Mouse (Mus musculus) cerebellum, adult (tissue): ENCODE measurements around the gene Cdh3.
A peak's percentile ranks its signal among the peaks of the same experiment; 100 is the strongest.
"Not testable (repeated sequence)": the region's sequence is repeated elsewhere in the genome, so short reads cannot be mapped to it uniquely, and the experiment has no call there.

ENCODE experiments used
- ATAC-seq: cut with Nextera tagmentation; 2 replicates; pipeline ENCODE4 v1.9.2; 2017; ENCODE audit warnings: mild to moderate bottlenecking, moderate library complexity, mixed read lengths; ENCODE audit not compliant: insufficient number of reproducible peaks, low FRiP score, low TSS enrichment

Cdh3 gene

DNA sequence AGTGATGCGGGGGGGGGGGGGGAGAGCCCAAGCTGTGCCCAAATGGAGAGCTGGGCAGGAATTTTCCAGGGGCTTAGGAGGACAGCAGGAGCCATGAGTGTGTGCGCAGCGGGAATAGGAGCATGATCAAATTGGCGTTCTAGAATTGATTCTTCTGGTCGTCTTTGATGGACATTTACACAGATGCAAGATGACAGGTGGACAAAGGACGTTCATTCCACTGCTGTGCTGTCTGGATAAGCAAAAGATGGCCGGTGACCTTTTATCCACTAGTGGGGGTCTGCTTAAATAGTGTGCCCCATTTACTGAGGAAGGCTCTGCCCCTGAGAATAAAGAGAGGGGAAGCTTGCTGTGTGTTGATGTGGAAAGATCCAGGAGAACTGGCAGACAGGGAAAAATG is 58.3 kb downstream of the Cdh3 start:
- ATAC-seq: no peak

DNA sequence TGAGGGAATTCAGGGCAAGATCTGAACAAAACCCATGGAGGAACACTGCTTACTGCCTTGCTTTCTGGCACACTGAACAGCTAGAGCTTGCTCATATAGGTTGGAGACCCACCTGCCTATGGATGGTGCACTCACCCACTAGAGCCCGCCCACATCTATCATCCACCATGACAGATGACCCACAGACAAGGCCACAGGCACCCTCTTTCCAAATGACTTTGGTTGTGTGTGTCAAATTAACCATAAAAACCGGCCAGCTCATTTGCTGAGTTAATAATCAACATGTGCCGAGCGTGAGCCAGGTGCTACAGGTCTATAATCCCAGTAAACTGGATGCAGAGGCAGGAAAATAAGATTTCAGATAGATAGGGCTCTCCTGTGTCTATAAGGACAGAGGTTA is 59.7 kb downstream of the Cdh3 start:
- no peak for ATAC-seq

DNA sequence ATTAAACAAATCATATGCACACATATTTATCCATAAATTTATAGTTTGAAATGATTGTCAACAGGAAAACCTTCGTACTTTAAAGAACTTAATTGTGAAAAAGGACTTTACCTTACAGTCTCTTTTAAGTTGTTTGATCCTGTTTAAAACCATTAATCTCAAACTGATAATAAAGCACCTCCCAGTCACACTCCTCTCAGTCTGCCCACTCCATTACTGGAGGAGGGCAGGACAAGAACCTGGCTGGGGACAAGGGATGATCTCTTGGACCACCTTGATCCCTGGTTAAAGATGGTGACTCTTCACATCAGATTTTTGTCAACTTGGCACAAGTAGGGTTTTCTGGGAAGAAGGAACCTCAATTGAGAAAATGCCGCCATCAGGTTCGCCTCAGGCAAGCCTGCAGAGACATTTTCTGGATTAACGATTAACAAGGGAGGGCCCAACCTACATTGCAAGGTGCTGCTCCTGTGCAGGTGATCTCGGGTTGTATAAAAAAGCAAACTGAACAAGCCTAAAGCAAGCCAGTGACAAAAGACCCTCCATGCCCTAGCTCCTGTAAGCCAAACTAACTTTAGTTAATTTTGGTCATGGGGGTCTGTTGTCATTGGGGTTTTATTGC is 61.0 kb downstream of the Cdh3 start:
- ATAC-seq: no peak

DNA sequence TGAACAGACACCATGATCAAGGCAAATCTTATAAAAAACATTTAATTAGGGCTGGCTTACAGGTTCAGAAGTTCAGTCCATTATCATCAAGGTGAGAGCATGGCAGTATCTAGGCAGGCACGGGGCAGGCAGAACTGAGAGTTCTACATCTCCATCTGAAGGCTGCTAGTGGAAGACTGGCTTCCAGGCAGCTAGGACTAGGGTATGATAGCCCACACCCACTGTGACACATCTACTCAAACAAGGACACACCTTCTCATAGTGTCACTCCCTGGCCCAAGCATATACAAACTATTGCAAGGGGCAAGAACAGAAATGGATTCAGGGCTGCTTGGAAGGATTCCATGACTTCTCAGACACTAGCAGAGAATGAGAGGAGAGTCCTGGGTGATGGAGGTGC is 61.5 kb downstream of the Cdh3 start:
- not testable (repeated sequence) for ATAC-seq

DNA sequence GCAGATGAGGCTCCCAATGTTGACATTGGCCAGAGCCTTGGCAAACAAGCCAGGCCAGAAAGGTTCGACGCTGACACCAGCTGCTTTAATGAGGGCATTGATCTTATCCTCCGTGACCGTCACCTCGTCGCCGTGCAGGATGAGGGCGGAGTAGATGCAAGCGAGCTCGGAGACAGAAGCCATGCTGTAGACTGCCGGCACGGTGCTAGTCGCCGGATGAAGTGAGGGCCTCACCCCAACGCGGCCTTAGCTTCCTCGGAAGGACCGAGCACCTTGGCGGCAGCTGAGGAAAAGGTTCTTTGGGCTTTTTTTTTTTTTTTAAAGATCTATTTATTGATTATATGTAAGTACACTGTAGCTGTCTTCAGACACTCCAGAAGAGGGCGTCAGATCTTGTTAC is 62.5 kb downstream of the Cdh3 start, which contains the start of gene Gm10073:
Gene Gm10073, minus strand, starts transcription at position 294 of the 400 bp plus-strand sequence.
- not testable (repeated sequence) for ATAC-seq

DNA sequence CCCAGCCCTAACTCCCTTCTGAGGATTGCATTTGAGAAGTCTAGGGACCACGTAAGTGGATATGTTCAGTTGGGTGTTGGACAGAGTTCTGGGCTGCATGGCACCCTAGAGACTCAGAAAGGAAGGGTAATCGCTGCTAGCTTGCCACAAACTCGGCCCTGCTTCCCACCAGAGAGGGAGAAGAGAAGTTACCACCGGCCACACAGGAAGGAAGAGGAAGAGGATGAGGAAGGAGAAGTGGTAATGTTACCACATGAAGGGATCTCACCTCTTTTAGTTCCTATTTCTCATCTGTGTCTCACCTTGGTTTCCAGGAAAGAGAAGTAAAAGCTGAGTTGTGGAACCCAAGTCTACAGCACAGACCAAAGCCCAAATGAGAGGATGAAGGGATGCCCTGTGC is 63.6 kb downstream of the Cdh3 start:
- no peak for ATAC-seq

DNA sequence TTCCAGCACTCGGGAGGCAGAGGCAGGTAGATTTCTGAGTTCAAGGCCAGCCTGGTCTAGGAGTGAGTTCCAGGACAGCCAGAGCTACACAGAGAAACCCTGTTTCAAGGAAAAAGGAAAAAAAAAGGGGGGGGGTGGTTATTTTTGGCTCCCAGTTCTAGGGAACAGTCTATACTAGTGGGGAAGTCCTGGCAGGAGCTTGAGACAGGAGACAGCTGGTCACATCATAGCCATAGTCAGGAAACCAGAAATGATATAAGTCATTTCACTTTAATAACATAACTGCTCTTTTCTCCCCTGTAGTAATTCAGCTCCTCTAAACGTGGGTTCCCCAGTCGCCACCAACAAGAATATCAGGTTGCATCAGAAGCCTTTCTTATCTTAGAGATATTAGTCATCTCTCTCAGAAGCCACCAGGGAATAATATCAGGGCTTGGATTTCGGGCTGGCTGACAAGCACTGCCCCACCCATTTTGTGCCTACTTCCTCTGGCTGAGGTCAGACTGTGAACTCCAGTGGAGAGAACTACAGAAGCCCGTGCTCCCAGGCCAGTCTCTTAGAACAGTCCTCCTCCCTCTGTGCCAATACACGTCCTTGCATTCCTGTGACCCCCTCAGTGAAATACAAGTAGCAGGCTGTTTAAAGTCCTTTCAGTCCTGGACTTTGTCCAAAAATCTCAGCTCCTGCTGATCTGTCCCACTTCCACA is 66.3 kb downstream of the Cdh3 start:
- 0 out of 2 replicates have a peak, but pooled peaks have one; percentile 10 for ATAC-seq

DNA sequence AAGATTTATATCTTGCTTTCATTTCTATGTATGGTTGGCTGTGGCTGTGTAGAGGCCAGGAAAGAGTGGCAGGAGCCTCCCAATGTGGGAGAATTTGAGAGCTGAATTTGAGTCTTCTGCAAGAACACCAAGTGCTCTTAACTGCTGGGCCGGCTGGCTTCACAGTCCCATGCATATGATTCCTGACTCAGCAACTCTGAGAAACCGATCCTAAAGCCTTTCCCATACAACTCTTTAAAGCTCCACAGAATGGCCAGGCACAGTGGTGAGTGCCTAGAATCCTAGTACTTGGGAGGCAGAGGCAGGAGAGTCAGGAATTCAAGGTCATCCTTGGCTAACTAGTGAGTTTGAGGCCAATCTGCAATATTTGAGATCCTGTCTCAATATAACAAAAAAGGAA is 68.8 kb downstream of the Cdh3 start:
- no peak for ATAC-seq

DNA sequence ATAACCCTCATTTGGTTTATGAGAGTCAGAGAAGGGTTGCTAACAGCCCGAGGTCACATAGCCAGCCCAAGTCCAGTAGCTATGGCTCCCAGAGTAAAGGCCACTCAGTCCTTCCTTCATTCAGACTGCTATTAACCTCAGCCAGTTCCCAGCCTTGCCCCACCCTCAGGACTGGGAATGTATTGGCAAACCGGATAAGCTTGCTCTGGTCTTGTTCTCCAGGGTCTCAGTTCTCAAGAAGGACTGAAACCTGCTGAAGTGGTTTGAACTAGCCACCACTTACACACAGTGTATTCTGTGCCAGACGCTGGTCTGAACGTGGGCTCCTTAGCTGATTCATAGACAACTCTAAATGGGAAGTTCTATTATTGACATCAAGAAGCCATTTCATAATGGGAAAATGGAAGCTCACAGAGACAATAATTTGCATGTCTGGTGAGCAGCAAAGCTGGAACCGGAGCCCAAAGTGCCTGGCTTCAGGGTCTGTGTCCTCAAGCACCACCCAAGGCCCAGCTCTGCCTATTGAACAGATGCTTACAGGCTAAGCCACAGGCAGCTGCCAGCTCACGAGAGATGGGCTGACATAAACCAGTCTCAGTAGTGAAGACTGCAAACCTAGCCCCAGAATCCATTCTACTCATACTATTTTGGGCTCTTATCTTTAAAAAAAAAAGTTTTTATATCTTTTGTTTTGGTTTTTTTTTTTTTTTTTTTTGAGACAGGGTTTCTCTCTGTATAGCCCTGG is 70.8 kb downstream of the Cdh3 start:
- ATAC-seq: no peak

DNA sequence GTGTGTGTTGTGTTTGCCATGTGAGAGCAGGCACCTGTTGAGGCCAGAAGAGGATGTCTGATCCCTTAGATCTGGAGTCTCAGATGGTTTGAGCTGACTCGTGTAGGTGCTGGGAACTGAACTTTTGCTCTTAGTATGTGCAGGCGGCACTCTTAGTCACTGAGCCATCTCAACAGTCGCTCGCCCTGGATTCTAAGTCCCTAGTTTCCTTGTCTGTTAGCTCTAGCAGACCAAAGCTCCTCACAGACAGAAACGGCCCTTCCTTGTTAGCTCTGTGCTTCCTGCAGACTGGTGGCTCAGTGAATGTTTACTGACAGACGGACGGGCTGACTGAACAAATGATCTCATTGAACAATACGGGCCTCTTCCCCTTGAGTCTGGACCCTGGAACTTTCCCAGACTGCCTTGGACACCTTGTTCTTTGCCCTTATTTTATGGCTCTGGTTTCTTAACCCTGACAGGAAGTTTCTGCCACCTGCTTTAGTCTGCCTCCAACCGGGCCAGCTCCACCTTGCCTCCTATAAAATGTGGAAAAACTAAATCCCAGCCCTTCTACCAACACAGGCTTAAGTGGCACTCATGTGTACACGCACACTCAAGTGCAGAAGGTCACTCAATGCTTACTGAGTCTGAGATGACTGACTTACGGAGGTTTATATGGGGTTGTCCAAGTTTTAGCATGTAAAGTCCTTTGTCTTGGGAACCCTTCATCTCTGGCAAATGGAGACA is 74.4 kb downstream of the Cdh3 start:
- no peak for ATAC-seq

DNA sequence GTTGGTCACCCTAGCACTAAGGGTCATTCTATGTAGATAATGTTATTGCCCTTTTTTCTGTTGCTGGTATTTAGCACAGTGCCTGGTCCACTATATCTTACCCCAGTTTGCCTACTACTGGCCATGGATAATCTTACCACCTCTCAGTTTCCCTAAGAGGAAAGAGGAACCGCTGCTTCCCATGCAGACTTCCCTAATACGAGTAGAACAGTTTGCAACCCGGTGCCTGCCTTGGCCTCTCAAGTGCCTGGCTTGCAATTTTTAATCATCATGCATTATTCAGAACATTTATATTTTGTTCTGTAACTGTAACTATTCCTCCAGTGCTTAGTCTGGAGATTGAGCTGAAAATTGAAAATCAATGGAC is 75.0 kb downstream of the Cdh3 start:
- ATAC-seq: no peak

DNA sequence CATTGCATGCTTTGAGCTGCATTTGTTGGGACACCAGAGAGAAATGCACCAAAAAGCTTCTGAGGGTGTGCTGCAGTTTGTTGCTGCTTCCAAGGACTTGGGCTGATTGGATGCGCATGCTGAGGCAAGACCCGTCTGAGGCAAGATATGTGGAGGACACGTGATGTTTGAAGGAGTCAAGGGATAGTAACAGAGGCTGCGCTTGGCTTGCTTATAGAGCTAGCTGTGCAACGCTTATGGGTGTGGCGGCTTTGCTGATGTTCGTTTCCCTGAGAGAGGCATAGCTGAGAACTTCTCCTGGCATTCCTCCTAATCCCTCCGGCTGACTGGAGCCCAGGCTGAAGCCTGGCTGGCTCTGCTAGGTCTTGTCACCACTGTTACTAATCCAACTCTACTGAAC is 76.2 kb downstream of the Cdh3 start:
- ATAC-seq: no peak

DNA sequence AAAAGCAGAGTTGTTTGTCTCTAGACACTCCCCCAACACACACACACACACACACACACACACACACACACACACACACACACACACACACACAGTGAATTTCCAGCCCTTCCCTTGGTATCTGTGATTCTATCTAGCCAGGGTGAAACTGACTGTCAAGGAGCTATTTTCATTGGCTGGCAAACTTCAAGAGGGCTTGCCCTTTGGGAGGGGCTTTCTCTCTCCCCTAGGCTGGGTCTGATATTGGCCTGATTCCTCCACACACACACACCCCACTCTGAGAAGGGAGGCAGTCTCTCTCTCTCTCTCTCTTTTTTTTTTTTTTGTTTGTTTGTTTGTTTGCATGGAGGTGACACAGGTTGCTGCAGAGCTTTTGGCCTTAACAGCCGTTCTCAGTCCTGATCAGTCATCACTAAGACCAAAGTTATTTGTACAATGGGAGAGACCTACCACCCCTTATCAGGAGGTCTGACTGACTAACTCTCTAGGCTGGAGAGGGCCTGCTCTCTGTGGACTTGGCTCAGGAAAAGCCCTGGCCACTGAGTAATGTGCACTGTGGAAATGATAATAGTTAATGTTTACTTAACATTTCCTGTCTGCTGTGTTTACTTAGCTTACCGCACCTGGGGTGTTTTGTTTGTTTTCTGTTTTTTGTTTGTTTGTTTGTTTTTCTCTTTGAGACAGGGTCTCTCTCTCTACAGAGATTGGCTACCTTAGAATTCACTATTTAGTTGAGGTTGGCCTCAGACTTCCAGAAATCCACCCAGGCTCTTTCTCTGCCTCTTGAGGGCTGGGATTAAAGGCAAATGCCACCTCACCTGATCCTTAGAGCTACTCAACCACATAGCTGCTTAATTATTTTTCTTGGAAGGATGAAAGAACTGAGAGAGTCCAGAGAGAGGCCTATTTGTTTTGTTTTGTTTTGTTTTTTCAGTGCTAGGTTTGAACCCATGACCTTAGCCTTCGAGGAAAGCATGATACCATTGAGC is 78.0 kb downstream of the Cdh3 start:
- ATAC-seq: no peak

DNA sequence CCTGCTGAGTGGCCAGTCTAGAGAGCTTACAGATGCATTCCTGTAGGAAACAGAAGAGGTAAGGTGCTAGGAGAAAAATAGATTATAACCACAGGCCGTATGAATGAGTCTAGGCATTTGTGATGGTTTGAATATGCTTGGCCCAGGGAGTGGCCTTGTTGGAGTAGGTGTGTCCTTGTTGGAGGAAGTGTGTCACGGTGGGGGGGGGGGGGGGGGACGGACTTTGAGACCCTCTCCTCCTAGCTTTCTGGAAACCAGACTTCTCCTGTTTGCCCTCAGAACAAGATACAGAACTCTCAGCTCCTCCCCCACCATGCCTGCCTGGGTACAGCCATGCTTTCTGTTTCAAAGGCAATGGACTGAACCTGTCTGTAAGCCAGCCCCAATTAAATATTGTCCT is 81.8 kb downstream of the Cdh3 start:
- ATAC-seq: no peak

DNA sequence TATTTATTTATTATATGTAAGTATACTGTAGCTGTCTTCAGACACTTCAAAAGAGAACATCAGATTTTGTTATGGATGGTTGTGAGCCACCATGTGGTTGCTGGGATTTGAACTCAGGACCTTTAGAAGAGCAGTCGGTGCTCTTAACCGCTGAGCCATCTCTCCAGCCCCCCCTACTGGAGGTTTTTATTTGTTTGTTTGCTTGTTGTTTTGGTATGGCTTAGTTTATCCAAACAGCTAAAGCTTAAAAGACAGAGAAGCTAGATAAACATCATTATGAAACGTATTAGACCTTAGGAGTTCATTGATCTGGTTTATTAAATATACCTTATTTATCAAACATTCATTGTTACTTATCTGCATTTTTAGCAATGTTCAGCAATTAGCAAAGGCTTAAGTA is 84.9 kb downstream of the Cdh3 start:
- ATAC-seq: not testable (repeated sequence)

DNA sequence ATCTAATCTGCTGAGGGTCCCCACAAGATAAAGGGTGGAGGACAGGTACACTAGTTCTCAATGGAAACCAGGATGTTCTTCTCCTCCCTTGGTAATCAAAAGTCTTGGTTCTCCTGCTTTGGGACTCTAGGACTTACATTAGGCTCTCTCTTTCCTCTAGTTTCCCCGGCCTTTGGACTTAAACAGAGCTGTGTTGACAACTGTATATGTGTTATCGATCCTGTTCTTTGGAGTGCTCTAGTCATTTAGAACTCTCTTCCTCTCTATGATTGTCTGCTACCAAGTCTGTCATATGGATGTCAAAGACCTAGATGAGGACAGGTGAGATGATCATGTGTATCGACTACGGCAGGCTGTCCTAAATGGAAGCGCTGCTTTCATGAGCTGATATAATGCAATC is 86.4 kb downstream of the Cdh3 start:
- no peak for ATAC-seq

DNA sequence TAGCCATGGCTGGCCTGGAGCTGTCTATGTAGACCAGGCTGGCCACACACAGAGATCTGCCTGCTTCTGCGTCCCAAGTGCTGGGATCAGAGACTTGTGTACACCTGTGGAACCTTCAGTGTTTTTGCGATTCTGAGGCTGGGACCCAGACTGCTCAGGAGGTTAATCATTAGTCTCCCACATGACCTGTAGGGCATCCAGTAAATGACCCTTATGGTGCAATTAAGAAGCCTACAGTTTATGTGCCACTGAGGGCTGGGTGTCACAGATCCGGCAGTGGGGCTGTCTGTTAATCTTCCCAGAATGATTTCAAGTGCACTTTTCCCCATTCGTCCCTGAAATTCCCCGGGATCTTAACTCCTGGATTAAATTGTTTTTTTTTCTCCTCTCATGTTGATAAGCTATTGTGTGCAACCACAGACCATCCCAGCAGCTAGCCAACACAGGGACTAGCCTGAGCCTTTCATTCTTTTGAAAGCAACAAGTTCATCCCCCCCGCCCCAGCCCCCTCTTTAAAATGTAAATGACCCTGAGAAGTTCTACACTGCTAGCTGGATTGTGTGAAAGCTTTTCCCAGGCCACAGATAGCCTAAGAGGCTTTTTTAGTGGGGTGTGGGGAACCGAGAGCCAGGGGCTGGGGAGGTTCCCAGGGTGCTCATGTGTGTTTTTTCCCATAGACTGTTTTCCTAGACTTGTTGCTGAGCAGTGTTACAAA is 88.7 kb downstream of the Cdh3 start:
- no peak for ATAC-seq

DNA sequence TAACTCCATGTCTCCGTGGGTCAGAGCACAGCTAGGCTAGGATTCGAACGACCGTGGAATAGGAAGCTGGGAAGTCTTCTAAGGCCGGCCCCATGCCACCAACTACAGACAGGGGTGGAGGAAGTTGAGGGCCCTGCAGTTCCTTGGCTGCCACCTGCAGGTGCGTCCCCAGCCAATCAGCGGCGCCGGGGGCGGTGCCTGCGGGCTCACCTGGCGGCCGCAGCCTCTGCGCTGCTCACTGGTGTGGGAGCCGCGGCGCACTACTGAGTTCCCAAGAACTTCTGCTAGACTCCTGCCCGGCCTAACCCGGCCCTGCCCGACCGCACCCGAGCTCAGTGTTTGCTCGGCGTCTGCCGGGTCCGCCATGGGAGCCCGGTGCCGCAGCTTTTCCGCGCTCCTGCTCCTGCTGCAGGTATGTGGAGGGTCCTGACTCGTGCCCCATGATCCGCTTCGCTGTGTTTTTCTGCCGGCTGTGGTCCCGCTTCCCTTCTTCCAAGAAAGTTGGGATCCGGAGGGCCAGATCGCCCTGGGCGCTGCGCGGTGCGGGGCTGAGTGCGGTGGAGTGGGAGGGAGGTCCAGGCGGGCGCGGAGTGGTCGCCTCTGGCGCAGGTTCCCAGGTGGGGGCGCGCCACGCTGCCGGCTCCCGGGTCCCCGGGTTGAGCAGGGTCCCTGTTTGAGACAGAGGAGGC is 92.6 kb downstream of the Cdh3 start, which contains the start of gene Cdh1:
Gene Cdh1, plus strand, starts transcription at position 221 of the 689 bp plus-strand sequence.
- ATAC-seq: no peak
